Mouse (Mus musculus) urinary bladder, postnatal 4 days (tissue): ENCODE measurements around the gene 9630041A04Rik.

Experiments used
- DNase-seq, 2 experiments: peaks; one replicate each; pipeline ENCODE4 v3.0.0; 2021 to 2022; ENCODE audit warnings: low spot score in 2 of 2

9630041A04Rik gene

GRCm38 (mm10) chr9:101918771-101919170 lies 57.1 kb downstream of the 9630041A04Rik start:
- no peak for DNase-seq

GRCm38 (mm10) chr9:101919324-101919723 lies 57.7 kb downstream of the 9630041A04Rik start:
- DNase-seq: no peak

GRCm38 (mm10) chr9:101922846-101923245 lies 61.2 kb downstream of the 9630041A04Rik start:
- no peak for DNase-seq

DNA sequence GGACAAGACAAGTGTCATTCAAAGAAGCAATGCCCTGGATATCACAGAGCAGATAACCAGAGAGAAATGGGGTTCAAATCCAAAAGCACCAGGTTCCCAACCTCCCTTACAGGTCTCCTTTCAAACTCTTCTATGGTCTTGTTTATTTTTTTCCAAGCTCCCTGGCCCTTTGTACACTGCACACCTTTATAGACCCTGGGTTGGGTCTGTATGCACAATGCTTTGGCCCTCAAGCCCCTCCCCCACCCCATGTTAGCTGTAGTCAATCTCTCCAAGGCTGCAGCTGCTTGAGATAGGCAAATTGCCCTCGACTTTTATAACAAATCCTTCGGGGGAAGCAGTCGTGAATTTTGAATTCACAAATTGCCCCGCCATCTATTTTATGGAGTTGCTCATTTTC lies 63.2 kb downstream of the 9630041A04Rik start:
- no peak for DNase-seq

- DNase-seq: no peak
These were observed 72.4 kb downstream of the 9630041A04Rik start for GRCm38 (mm10) chr9:101933946-101934573.

GRCm38 (mm10) chr9:101934887-101935286 lies 73.2 kb downstream of the 9630041A04Rik start:
- no peak for DNase-seq

- DNase-seq: no peak
These were observed 76.4 kb downstream of the 9630041A04Rik start for GRCm38 (mm10) chr9:101938066-101938465.

DNA sequence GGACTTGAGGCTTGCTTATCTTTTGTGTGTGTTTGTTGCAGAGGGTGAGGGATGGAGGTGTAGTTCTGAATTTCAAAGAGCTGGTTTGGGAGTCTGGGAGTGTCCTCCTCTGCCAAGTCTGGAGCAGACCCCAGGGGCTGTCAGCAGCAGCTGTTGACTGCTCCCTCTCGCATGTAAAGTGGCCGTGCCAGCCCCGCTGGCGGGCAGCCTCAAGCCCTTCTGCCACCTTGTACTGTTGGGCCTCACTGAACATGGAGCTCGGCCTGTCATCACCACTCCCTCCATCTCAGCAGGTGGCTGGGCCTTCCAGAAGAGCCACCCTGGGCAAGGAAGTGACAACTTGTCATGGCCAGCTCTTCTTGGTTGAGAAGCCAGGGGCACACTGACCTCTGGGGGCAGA lies 77.4 kb downstream of the 9630041A04Rik start:
- no peak for DNase-seq

DNA sequence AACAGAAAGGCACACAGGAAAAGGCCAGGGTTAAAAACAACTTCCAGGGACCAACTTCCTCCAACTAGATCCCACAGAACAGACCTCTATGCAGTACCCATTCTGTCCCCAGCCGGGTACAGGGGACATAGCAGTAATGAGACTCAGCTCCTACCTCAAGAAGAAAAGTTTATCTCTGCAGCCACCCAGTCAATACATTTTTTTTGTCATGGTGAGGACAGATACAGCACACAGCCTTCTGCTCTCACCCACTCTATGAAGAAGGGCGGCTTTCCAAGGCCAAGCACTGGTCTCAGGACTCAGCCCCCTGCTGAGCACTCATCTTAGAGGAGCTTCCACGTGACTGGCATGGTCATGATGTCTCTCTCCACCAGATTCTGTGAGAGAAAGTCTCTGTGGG lies 78.5 kb downstream of the 9630041A04Rik start:
- DNase-seq: no peak

- no peak for DNase-seq
These were observed 80.5 kb downstream of the 9630041A04Rik start for GRCm38 (mm10) chr9:101942058-101942669.

DNA sequence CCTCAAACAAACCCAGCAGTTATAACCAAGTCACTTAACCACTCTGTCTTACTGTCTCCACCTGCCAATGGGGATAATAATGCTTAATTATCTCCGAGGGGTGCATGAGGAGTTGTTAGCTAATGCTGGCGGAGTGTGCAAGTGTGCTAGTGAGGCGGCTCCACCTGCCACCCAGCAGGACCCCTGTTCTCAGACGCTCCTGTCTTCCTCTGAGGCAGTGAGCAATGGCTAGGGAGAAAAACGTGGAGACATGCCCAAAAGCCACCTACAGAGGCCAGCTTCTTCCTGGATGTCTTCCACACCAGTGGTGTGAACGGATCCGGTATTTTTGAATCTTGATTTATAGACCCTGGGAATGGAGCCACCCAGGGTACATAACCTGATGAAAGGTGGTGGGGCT lies 83.7 kb downstream of the 9630041A04Rik start:
- DNase-seq: no peak

GRCm38 (mm10) chr9:101945814-101946213 lies 84.2 kb downstream of the 9630041A04Rik start:
- DNase-seq: no peak

DNA sequence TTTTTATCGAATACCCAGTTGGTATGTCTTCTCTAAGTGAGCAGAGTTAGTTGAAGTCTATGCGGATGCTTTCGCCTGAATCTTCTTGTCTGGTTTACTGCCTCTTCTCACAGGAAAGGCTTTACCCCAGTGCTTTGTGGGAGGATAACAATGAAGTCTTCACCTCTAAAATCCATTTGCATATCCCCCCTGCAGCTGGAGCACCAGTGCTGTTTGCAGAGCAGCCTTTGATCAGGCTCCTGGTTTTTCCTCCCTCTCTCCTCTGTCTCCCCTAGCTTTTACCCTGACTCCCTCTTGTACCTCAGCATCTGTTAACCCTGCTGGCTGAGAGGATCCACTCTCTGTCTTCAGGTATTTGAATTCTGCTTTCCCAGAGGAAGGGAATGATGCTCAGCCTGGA lies 88.5 kb downstream of the 9630041A04Rik start:
- no peak for DNase-seq

- no peak for DNase-seq
These were observed 92.9 kb downstream of the 9630041A04Rik start for GRCm38 (mm10) chr9:101954529-101954928.

- no peak for DNase-seq
These were observed 94.6 kb downstream of the 9630041A04Rik start for GRCm38 (mm10) chr9:101956228-101956627.

GRCm38 (mm10) chr9:101971806-101972205 lies 110.2 kb downstream of the 9630041A04Rik start:
- DNase-seq: peak in 1 of 2 experiments; percentile 53

DNA sequence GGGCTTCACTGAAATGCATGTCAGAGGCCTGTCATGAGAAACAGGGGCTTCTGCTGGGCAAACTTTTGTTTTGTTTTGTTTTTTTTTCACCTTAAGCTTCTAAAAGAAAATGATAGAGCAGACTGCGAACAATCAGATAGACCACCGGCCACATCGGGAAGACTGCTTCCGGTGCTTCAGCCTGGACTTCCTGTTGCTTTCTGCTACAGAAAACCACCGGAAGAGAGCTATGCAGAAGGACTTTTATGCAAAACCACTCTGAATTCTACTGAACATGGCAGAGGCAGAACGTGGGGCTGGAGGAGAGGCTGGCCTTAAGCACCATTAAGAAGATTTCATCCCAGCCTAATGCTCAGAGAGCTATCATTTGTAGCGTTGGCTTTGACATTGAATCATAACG lies 110.7 kb downstream of the 9630041A04Rik start:
- DNase-seq: no peak

GRCm38 (mm10) chr9:101976884-101977465 lies 115.3 kb downstream of the 9630041A04Rik start:
- no peak for DNase-seq

DNA sequence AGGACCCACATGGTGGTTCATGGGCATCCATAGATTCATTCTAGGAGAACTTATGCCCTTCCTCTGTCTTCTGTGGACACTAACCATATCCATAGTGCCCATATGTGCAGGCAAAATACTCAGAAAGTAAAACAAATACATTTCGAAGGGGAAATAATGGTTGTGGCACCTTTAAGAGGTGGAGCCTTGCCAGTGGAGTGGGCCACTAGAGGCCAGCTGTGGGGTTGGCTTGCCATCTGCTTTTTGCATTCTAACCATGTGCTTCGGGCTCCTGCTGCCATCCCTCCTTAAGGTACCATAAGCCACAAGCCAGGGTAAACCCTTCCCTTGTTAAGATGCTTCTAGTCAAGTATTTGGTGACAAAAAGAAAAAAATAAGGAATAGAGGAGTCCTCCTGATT lies 119.5 kb downstream of the 9630041A04Rik start:
- DNase-seq: no peak

GRCm38 (mm10) chr9:101982378-101982777 lies 120.7 kb downstream of the 9630041A04Rik start:
- no peak for DNase-seq

DNA sequence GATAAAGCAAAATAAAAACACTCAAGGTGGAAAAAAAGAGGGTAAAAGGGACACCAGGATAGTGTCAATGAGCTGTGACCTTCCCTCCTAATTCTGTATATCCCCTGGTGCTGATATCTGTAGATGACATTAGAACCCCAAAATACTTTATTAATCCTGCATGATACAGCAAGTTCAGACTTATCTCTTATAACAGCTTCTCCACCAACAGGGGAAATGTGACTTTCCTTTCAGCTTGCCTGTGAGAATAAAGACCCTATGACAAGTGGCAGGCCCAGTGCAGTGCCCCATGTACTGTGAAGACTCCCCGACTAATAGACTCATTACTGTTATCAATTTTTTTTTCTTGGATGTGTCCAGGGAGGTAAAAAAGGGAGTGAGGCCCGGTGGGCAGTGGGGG lies 125.3 kb downstream of the 9630041A04Rik start:
- no peak for DNase-seq

- DNase-seq: no peak
These were observed 128.4 kb downstream of the 9630041A04Rik start for GRCm38 (mm10) chr9:101990032-101990431.

GRCm38 (mm10) chr9:101990836-101991235 lies 129.2 kb downstream of the 9630041A04Rik start:
- no peak for DNase-seq
